Mouse (Mus musculus) urinary bladder, adult 2 months (tissue): Measurements from ENCODE around the gene Kiss1r. TPM values are rescaled to one million over a fixed set of nuclear protein-coding genes. Genes with fewer than 3 reads are reported as not detected.
"Not testable (repeated sequence)": the region's sequence is repeated elsewhere in the genome, so short reads cannot be mapped to it uniquely, and the experiment has no call there.

ENCODE experiments used
- DNase-seq: peaks from one replicate; pipeline ENCODE4 v3.0.0; 2022; ENCODE audit warnings: low spot score
- polyA plus RNA-seq: library from polyadenylated mRNA; depleted of rRNA; stranded (reverse); fragments of >200 nt; gene quantifications from 2 replicates; pipeline ENCODE4 v1.2.3, GENCODE M21; 2012

The Kiss1r gene
- polyA plus RNA-seq, 1 experiment, result 5.7 TPM

- DNase-seq, result no peak
Observed at GRCm38 (mm10) chr10:79940749-79941148, 24.0 kb downstream of the Kiss1r start.

GRCm38 (mm10) chr10:79942988-79943387, 26.2 kb downstream of the Kiss1r start:
- DNase-seq, result no peak

GRCm38 (mm10) chr10:79943471-79943901, 26.7 kb downstream of the Kiss1r start:
- DNase-seq, result no peak

GRCm38 (mm10) chr10:79945507-79946234, 28.9 kb downstream of the Kiss1r start:
- no peak for DNase-seq

GRCm38 (mm10) chr10:79946752-79947322, 30.1 kb downstream of the Kiss1r start:
- DNase-seq, result no peak

GRCm38 (mm10) chr10:79947502-79947901, 30.7 kb downstream of the Kiss1r start:
- DNase-seq, result no peak

GRCm38 (mm10) chr10:79949873-79950272, 33.1 kb downstream of the Kiss1r start:
- no peak for DNase-seq

- no peak for DNase-seq
Observed at GRCm38 (mm10) chr10:79950661-79951060, 33.9 kb downstream of the Kiss1r start.

GRCm38 (mm10) chr10:79953946-79954345, 37.2 kb downstream of the Kiss1r start:
- DNase-seq, result no peak

GRCm38 (mm10) chr10:79955691-79956090, 38.9 kb downstream of the Kiss1r start:
- DNase-seq, result no peak

- no peak for DNase-seq
Observed at GRCm38 (mm10) chr10:79956643-79957154, 39.9 kb downstream of the Kiss1r start.

GRCm38 (mm10) chr10:79958140-79958816, 41.5 kb downstream of the Kiss1r start:
- DNase-seq, result peak; percentile 71

- DNase-seq, result not testable (repeated sequence)
Observed at GRCm38 (mm10) chr10:79959412-79959811, 42.6 kb downstream of the Kiss1r start.

- DNase-seq, result peak; percentile 91
Observed at GRCm38 (mm10) chr10:79959847-79960601, 43.3 kb downstream of the Kiss1r start, which contains the start of gene Wdr18. Gene Wdr18, plus strand, starts transcription at chr10:79960152.

- DNase-seq, result no peak
Observed at GRCm38 (mm10) chr10:79960671-79961294, 44.0 kb downstream of the Kiss1r start.

- DNase-seq, result no peak
Observed at GRCm38 (mm10) chr10:79964727-79965126, 48.0 kb downstream of the Kiss1r start.

GRCm38 (mm10) chr10:79965325-79965724, 48.6 kb downstream of the Kiss1r start:
- no peak for DNase-seq

GRCm38 (mm10) chr10:79966886-79967400, 50.2 kb downstream of the Kiss1r start:
- no peak for DNase-seq

- no peak for DNase-seq
Observed at GRCm38 (mm10) chr10:79968181-79968580, 51.4 kb downstream of the Kiss1r start.

- DNase-seq, result no peak
Observed at GRCm38 (mm10) chr10:79969124-79969568, 52.4 kb downstream of the Kiss1r start.
